In the genomic region with DNA sequence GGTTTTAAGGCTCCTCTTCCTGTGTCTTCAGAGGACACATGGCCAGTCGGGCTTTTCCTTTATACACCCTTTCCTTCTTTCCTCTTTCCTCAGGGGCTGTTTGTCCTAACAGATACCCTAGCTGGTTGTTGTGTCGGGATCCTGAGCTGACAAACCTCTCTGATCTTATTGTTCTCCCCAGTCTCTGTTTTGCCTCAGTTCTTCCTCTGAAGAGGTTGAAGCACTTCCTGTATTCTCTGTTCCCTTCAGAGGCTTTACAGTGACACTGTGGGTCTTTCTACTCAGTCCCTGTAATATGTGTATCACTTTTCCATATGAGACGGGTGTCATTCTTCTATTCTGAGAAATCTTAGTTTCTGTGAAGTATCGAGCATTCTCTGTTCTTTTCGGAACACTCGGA, we compare ENCODE assay signal across 17 mouse cellular contexts. TPM values are rescaled to one million over a fixed set of nuclear protein-coding genes. Genes with fewer than 3 reads are reported as not detected.
"Had no signal": no experiment of that assay in that cellular context is flagged by ENCODE, and none has a peak within 500 bp of the region (broad histone marks: within the 10 kb centered on the region; RNA-seq: fewer than 3 reads in every experiment).

No protein-coding gene starts in this region.

- ATAC-seq: liver, postnatal 0 days; midbrain, embryonic 15.5 days had no signal

- H3K36me3 ChIP-seq: limb, embryonic 12.5 days; liver, embryonic 13.5 days; lung, embryonic 15.5 days; midbrain, embryonic 15.5 days; neural tube, embryonic 13.5 days had no signal

- H3K4me1 ChIP-seq: liver, embryonic 13.5 days; lung, embryonic 15.5 days; midbrain, embryonic 15.5 days; neural tube, embryonic 13.5 days had no signal

- H3K27me3 ChIP-seq: lung, embryonic 15.5 days had no signal

- H3K4me3 ChIP-seq: limb, embryonic 12.5 days; liver, embryonic 13.5 days; lung, embryonic 15.5 days; megakaryocyte, embryonic 14.5 days; midbrain, embryonic 15.5 days; neural tube, embryonic 13.5 days had no signal

- H3K27ac ChIP-seq: limb, embryonic 12.5 days; liver, embryonic 13.5 days; lung, embryonic 15.5 days; macrophage; midbrain, embryonic 15.5 days; neural tube, embryonic 13.5 days had no signal

- DNase-seq: kidney, adult 8-10 months; kidney, postnatal 25 days; layer of hippocampus, adult 9-11 months; liver; liver, embryonic 13.5 days; liver, postnatal 0 days; lung, postnatal 14 days; retina, postnatal 1 day; right cerebral cortex, postnatal 4 days; spleen, adult 18-20 months had no signal

RNA-seq across cellular contexts. Expression of a gene that starts 31.9 kb away (rescaled TPM):
- total RNA-seq: monocyte, adult 5-6 weeks had no signal
- polyA plus RNA-seq: macrophage had no signal
